Mouse (Mus musculus) kidney, embryonic 16.5 days (tissue): Measurements from ENCODE around the gene Sf3a2. TPM values are rescaled to one million over a fixed set of nuclear protein-coding genes. Genes with fewer than 3 reads are reported as not detected.

ENCODE experiments used
- ATAC-seq: fragments of 200-750 bp; cut with Nextera tagmentation; 2 replicates; pipeline ENCODE4 v1.8.0; 2017; ENCODE audit warnings: moderate TSS enrichment; ENCODE audit not compliant: low FRiP score, low TSS enrichment
- H3K27ac ChIP-seq: fragments of 300-500 bp; sonication (generic); 2 replicates; pipeline ENCODE4 v1.5.1; 2014; ENCODE audit warnings: low read length
- H3K27me3 ChIP-seq: fragments of 300-500 bp; sonication (generic); 2 replicates; pipeline ENCODE4 v1.6.1; 2014; ENCODE audit warnings: low read length, control low read depth, mixed read lengths; ENCODE audit not compliant: insufficient read depth
- H3K36me3 ChIP-seq: fragments of 300-500 bp; sonication (generic); 2 replicates; pipeline ENCODE4 v1.6.1; 2014; ENCODE audit warnings: low read length, control low read depth, mixed read lengths; ENCODE audit not compliant: insufficient read depth
- H3K4me1 ChIP-seq: fragments of 300-500 bp; sonication (generic); 2 replicates; pipeline ENCODE4 v1.6.1; 2014; ENCODE audit warnings: low read length, control low read depth, mixed read lengths; ENCODE audit not compliant: insufficient read depth
- H3K4me2 ChIP-seq: fragments of 300-500 bp; sonication (generic); replicated peaks from 2 replicates; pipeline ENCODE4 v1.6.1; 2014; ENCODE audit warnings: low read depth, low read length
- H3K4me3 ChIP-seq: fragments of 300-500 bp; sonication (generic); 2 replicates; pipeline ENCODE4 v1.5.1; 2014; ENCODE audit warnings: mild to moderate bottlenecking, low read length
- H3K9ac ChIP-seq: fragments of 300-500 bp; sonication (generic); replicated peaks from 2 replicates; pipeline ENCODE4 v1.6.1; 2014; ENCODE audit warnings: low read length
- H3K9me3 ChIP-seq: fragments of 300-500 bp; sonication (generic); 2 replicates; pipeline ENCODE4 v1.6.1; 2016; ENCODE audit warnings: low read length, control low read depth
- WGBS: fragments of 180-500 bp; shearing (Covaris S2); extraction: QIAGEN DNeasy Blood & Tissue Kit; methylation state at CpG from one replicate; pipeline ENCODE4 v1.1.7; 2014; 5-methylcytosine and 5-hydroxymethylcytosine counted together
- polyA plus RNA-seq: library from polyadenylated mRNA; unstranded; fragments of >200 nt; fragmentation: Nextera tagmentation; extraction: Ambion mirVana; gene quantifications from 2 replicates; pipeline ENCODE4 v1.2.1, GENCODE M21; 2015

Sf3a2 gene
- polyA plus RNA-seq, 1 experiment from 2014 or later, result 71.2 TPM

DNA sequence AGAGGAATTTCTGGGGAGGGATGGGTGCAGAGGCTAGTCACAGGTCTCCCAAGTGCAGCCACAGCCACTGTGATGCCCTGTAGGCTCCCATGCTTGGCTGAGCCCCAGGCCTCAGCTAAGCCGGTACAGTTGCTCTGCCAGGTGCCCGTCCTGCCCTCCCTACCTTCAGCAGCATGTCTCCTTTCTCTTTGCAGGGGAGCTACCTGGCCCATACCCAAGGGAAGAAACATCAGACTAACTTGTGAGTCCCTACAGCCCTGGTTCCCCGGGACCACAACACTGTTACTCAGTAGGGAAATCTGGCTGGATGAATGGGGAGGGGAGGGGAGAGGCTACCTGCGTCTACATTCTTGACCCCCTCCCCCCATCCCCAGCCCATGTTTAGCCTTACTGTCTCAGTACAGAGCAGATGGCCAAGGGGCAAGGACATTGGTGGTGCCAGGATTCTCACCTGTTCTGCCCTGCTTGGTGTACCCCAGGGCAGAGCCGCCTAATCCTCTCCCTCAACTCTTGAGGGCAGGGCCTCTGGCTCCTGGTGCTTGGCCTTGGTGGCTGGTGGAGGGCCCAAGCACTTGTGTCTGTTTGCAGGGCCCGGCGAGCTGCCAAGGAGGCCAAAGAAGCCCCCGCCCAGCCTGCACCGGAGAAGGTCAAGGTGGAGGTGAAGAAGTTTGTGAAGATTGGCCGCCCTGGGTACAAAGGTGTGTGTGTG is 4.4 kb downstream of the Sf3a2 start:
- Histone ChIP-seq H3K9ac (no peak overlapping the region), H3K27ac (no peak overlapping the region), H3K9me3 (no peaks in the 10 kb centered on the region), H3K4me3 (no peak overlapping the region), H3K4me2 (no peak overlapping the region), H3K4me1 (peaks cover 30% of the 10 kb centered on the region), H3K27me3 (no peaks in the 10 kb centered on the region), H3K36me3 (peaks cover 49% of the 10 kb centered on the region)
- no peak for ATAC-seq
- WGBS, result 87% methylated on average over 10 of the region's 10 CpGs

DNA sequence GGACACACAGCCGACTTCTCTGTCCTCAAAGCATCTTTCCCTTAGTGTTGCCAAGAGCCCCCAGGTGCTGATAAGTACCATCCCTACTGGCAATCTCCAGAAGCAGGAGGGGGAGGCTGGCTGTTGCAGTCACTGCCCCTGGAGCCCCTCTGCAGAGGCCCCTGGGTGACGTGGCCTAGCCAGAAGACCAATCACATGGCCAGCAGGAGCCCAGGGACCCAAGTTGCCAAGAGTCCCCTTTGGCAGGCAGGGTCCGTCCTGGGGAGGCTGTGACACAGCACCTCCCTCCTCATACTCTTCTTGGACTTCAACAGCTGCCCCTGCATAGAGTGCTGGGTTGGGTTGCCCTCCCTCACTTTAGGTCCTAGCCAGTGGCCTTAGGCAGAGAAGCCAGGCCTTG is 5.0 kb downstream of the Sf3a2 start:
- ATAC-seq, result no peak
- Histone ChIP-seq H3K9ac (no peak overlapping the region), H3K4me2 (no peak overlapping the region), H3K27ac (no peak overlapping the region), H3K4me3 (no peak overlapping the region), H3K4me1 (peaks cover 36% of the 10 kb centered on the region), H3K9me3 (no peaks in the 10 kb centered on the region), H3K27me3 (0 out of 2 replicates have a peak, but pooled peaks cover under 1% of the 10 kb centered on the region), H3K36me3 (peaks cover 49% of the 10 kb centered on the region)
- WGBS, result 82% methylated on average over 3 of the region's 3 CpGs

DNA sequence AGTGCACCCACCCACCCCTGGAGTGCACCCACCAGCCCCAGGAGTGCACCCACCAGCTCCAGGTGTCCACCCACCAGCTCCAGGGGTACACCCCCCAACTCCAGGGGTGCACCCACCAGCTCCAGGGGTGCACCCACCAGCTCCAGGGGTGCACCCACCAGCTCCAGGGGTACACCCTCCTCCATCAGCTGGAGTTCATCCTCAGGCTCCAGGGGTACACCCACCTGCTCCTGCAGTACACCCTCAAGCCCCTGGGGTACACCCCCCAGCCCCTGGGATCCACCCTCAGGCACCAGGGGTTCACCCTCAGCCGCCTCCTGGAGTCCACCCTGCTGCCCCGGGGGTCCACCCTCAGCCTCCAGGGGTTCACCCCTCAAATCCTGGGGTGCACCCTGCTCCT is 6.3 kb downstream of the Sf3a2 start:
- Histone ChIP-seq H3K27ac (no peak overlapping the region), H3K9ac (no peak overlapping the region), H3K4me1 (peaks cover 48% of the 10 kb centered on the region), H3K4me3 (no peak overlapping the region), H3K4me2 (no peak overlapping the region), H3K9me3 (no peaks in the 10 kb centered on the region), H3K27me3 (peaks cover 4% of the 10 kb centered on the region; the same call in 1 of the 2 replicates), H3K36me3 (peaks cover 49% of the 10 kb centered on the region)
- WGBS, result 100% methylated on average over 2 of the region's 2 CpGs
- ATAC-seq, result no peak

DNA sequence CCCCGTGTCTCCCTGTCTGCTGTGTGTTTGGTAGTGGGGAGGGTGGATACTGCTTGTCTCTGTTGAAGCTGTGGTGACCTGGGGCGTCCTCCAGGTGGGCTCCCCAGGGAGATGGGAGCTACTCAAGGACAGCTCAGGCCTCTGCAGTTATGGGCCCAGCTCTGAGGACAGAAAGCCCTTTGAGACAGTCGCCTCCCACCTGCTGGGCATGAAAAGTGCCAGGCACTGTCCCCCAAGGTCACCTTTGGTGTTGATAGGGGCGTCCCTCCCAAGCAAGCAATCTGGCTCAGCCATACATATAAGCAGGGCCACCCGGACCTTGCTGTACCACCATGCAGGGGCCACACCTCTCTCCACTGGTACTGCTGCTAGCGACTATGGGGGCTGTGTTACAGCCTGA is 6.9 kb downstream of the Sf3a2 start, which contains the start of gene Amh:
Gene Amh, plus strand, starts transcription at position 328 of the 400 bp plus-strand sequence.
- 69% methylated on average over 6 of the region's 6 CpGs for WGBS
- H3K27ac ChIP-seq, result no peak within 1 kb of the TSS
- H3K9me3 ChIP-seq, result no peaks in the 10 kb centered on the region
- H3K9ac ChIP-seq, result no peak within 1 kb of the TSS
- H3K27me3 ChIP-seq, result peaks cover 4% of the 10 kb centered on the region; the same call in 1 of the 2 replicates
- ATAC-seq, result no peak
- H3K4me1 ChIP-seq, result peaks cover 46% of the 10 kb centered on the region
- H3K4me3 ChIP-seq, result no peak within 1 kb of the TSS
- peaks cover 49% of the 10 kb centered on the region for H3K36me3 ChIP-seq
- H3K4me2 ChIP-seq, result no peak within 1 kb of the TSS

DNA sequence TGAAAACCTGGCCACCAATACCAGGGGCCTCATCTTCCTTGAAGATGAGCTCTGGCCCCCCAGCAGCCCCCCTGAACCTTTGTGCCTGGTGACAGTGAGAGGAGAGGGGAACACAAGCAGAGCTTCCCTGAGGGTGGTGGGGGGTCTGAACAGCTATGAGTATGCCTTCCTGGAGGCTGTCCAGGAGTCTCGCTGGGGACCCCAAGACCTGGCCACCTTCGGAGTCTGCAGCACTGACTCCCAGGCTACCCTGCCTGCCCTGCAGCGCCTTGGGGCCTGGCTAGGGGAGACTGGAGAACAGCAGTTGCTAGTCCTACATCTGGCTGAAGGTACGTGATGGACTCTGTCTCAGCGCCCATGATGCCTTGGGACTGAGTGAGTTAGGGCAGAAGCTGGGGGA is 7.3 kb downstream of the Sf3a2 start:
- H3K9me3 ChIP-seq, result no peaks in the 10 kb centered on the region
- no peak overlapping the region for H3K27ac ChIP-seq
- H3K9ac ChIP-seq, result no peak overlapping the region
- H3K36me3 ChIP-seq, result peaks cover 46% of the 10 kb centered on the region
- no peak overlapping the region for H3K4me3 ChIP-seq
- no peak overlapping the region for H3K4me2 ChIP-seq
- ATAC-seq, result no peak
- peaks cover 46% of the 10 kb centered on the region for H3K4me1 ChIP-seq
- peaks cover 6% of the 10 kb centered on the region for H3K27me3 ChIP-seq
- 78% methylated on average over 5 of the region's 5 CpGs for WGBS

DNA sequence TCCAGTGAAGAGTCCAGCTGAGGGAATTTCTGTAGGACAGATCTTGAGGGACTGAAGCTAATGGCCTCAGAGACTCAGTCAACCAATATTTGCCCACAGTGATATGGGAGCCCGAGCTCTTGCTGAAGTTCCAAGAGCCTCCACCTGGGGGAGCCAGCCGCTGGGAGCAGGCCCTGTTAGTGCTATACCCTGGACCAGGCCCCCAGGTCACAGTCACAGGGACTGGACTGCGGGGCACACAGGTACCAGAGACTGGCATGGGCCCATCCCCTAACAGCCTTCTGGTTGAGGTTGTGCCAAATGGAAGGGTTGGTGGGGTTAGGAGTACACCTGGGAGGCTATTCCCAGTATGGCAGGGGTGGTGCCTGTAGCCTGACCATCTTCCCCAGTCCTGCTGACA is 7.9 kb downstream of the Sf3a2 start:
- Histone ChIP-seq H3K4me3 (no peak overlapping the region), H3K4me1 (peaks cover 48% of the 10 kb centered on the region), H3K4me2 (no peak overlapping the region), H3K9me3 (no peaks in the 10 kb centered on the region), H3K36me3 (peaks cover 42% of the 10 kb centered on the region), H3K27me3 (peaks cover 6% of the 10 kb centered on the region), H3K27ac (no peak overlapping the region), H3K9ac (no peak overlapping the region)
- peak; percentile 44 for ATAC-seq
- WGBS, result 19% methylated on average over 3 of the region's 3 CpGs

DNA sequence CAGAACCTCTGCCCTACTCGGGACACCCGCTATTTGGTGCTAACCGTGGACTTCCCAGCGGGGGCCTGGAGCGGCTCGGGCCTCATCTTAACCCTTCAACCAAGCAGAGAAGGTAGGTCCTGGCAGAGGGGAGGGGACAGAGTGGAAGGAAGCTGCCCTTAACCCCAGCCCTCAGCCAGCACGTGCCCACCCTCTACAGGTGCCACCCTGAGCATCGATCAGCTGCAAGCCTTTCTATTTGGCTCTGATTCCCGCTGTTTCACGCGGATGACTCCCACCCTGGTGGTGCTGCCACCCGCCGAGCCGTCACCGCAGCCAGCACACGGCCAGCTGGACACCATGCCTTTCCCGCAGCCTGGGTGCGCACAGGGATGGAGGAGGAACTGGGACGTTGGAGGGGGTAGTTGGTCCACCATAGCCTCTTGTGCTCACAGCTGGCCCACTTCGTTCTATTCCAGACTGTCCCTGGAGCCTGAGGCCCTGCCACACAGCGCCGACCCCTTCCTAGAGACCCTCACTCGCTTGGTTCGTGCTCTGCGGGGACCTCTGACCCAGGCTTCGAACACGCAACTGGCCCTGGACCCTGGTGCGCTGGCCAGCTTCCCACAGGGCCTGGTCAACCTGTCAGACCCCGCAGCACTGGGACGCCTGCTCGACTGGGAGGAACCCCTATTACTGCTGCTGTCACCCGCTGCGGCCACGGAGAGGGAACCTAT is 8.5 kb downstream of the Sf3a2 start:
- Histone ChIP-seq H3K27me3 (peaks cover 6% of the 10 kb centered on the region), H3K36me3 (peaks cover 36% of the 10 kb centered on the region), H3K9me3 (no peaks in the 10 kb centered on the region), H3K4me1 (peaks cover 48% of the 10 kb centered on the region), H3K4me2 (peak overlapping the region; percentile 95), H3K9ac (peak overlapping the region; percentile 70), H3K27ac (peak overlapping the region; percentile 66), H3K4me3 (peak overlapping the region; percentile 49)
- WGBS, result 42% methylated on average over 34 of the region's 34 CpGs
- peak; percentile 1; the same call in 1 of the 2 replicates for ATAC-seq

DNA sequence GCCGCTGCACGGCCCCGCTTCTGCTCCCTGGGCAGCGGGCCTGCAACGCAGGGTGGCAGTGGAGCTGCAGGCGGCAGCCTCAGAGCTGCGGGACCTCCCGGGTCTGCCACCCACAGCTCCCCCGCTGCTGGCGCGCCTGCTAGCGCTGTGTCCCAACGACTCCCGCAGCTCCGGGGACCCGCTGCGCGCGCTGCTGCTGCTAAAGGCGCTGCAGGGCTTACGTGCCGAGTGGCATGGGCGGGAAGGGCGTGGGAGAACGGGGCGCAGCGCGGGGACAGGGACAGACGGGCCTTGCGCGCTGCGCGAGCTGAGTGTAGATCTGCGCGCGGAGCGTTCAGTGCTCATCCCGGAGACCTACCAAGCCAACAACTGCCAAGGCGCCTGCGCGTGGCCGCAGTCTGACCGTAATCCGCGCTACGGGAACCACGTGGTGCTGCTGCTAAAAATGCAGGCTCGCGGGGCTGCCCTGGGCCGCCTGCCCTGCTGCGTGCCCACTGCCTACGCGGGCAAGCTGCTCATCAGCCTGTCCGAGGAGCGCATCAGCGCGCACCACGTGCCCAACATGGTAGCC is 9.1 kb downstream of the Sf3a2 start:
- peaks cover 48% of the 10 kb centered on the region for H3K4me1 ChIP-seq

DNA sequence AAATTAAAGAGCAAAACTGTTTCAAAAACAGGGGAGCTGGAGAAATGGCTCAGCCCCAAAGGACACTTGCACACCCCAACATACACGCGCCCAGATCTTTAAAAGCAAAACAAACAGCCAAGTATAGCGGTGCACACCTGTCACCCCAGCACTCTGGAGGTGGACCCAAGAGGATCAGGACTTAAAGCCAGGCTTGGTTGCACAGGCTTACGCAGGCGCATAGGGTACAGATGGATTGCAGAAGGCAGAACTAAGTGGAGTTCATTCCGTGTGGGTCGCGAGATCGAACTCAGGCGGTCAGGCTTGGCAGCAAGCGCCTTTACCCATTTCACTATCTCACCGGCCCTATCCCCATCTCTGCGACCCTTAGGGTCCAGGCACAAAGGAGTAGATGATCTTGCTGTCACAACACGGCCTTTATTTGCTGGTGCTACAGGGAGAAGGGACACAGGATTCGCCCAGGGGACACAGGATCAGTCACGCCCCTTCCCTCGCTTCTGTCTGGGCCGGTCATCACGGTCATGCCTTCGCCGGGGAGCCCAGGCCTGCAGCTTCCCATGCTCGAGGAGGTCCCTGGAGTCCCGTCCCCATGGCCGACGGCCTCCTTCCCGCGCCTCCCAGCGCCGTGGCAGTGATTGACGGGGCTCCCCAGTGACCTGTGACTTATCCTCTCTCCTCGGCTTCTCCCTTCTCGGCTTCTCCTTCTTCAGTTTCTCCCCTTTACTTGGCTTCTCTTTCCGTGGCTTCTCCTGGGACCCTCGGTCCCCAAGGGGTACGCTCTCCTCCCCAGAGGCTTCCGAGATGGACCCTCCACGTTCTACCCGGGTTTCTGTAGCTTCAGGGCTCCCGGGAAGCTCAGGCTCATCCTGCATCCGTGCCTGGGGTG is 10.3 kb downstream of the Sf3a2 start:
- Histone ChIP-seq H3K9me3 (no peaks in the 10 kb centered on the region), H3K36me3 (peaks cover 19% of the 10 kb centered on the region), H3K4me2 (peak overlapping the region; percentile 95), H3K9ac (peak overlapping the region; percentile 70), H3K27ac (peak overlapping the region; percentile 66), H3K27me3 (peaks cover 6% of the 10 kb centered on the region), H3K4me3 (peak overlapping the region; percentile 49), H3K4me1 (peaks cover 52% of the 10 kb centered on the region)
- 17% methylated on average over 40 of the region's 40 CpGs for WGBS
- peak; percentile 4; the same call in 1 of the 2 replicates for ATAC-seq

More for the DNA sequence above, 9.1 kb downstream of the Sf3a2 start:
- Histone ChIP-seq H3K9me3 (no peaks in the 10 kb centered on the region), H3K4me2 (peak overlapping the region; percentile 95), H3K4me3 (peak overlapping the region; percentile 49), H3K9ac (peak overlapping the region; percentile 70), H3K27ac (peak overlapping the region; percentile 66), H3K36me3 (peaks cover 31% of the 10 kb centered on the region), H3K27me3 (peaks cover 6% of the 10 kb centered on the region)
- ATAC-seq, result peak; percentile 55
- under 1% methylated on average over 58 of the region's 58 CpGs for WGBS
